Mouse (Mus musculus) small intestine, adult 2 months (tissue): ENCODE measurements around the gene Mmp25. TPM values are rescaled to one million over a fixed set of nuclear protein-coding genes. Genes with fewer than 3 reads are reported as not detected.
A peak's percentile ranks its signal among the peaks of the same experiment; 100 is the strongest.
"Not testable (repeated sequence)": the region's sequence is repeated elsewhere in the genome, so short reads cannot be mapped to it uniquely, and the experiment has no call there.

Source experiments
- H3K27ac ChIP-seq: fragments of 200-500 bp; 2 replicates; pipeline ENCODE4 v1.5.1; 2012; ENCODE audit warnings: low read depth, low read length, control low read depth, inconsistent platforms; ENCODE audit not compliant: insufficient read depth
- H3K27me3 ChIP-seq: fragments of 200-500 bp; 2 replicates; pipeline ENCODE4 v1.6.1; 2012; ENCODE audit warnings: mild to moderate bottlenecking, moderate library complexity, low read length, inconsistent platforms; ENCODE audit not compliant: control insufficient read depth, insufficient read depth
- H3K36me3 ChIP-seq: fragments of 200-500 bp; 2 replicates; pipeline ENCODE4 v1.6.1; 2012; ENCODE audit warnings: mild to moderate bottlenecking, low read length, control low read depth, inconsistent platforms; ENCODE audit not compliant: control insufficient read depth, insufficient read depth
- H3K4me1 ChIP-seq: fragments of 200-500 bp; 2 replicates; pipeline ENCODE4 v1.6.1; 2012; ENCODE audit warnings: low read length, inconsistent platforms, mixed read lengths; ENCODE audit not compliant: control insufficient read depth, insufficient read depth, insufficient read length
- H3K4me3 ChIP-seq: fragments of 200-500 bp; 2 replicates; pipeline ENCODE4 v1.5.1; 2012; ENCODE audit warnings: low read depth, mild to moderate bottlenecking, control low read depth, inconsistent platforms, low read length, moderate library complexity
- CTCF ChIP-seq: fragments of 200-500 bp; IDR thresholded peaks from 2 replicates; pipeline ENCODE4 v1.5.1; 2012; ENCODE audit warnings: low read depth, mild to moderate bottlenecking, control low read depth, inconsistent platforms, low read length, moderate library complexity, mixed read lengths; ENCODE audit not compliant: insufficient replicate concordance, insufficient read length; ENCODE audit errors: extremely low read depth
- POLR2A ChIP-seq: fragments of 200-500 bp; IDR thresholded peaks from 2 replicates; pipeline ENCODE4 v1.6.1; 2012; ENCODE audit warnings: low read depth, mild to moderate bottlenecking, control low read depth, inconsistent platforms, low read length, moderate library complexity
- WGBS: fragments of 180-500 bp; shearing (Covaris S2); methylation state at CpG from one replicate; pipeline ENCODE4 v1.1.7; 2018; 5-methylcytosine and 5-hydroxymethylcytosine counted together
- polyA plus RNA-seq: library from polyadenylated mRNA; depleted of rRNA; stranded (reverse); fragments of >200 nt; gene quantifications from 2 replicates; pipeline ENCODE4 v1.2.3, GENCODE M21; 2012

Mmp25 gene
- polyA plus RNA-seq, 1 experiment, result 1.5 TPM

- Histone ChIP-seq H3K27ac (no peak within 1 kb of the TSS), H3K4me1 (peaks cover 2% of the 10 kb centered on the region; the same call in 1 of the 2 replicates), H3K36me3 (no peaks in the 10 kb centered on the region), H3K4me3 (no peak within 1 kb of the TSS), H3K27me3 (no peaks in the 10 kb centered on the region)
- WGBS, result 85% methylated on average over 15 of the region's 15 CpGs
- no peak for TF ChIP-seq CTCF
- no peak for TF ChIP-seq POLR2A
Measured at GRCm38 (mm10) chr17:23600641-23601622, 44.1 kb downstream of the Mmp25 start, which contains the start of gene Zscan10. Gene Zscan10, plus strand, starts transcription at chr17:23600856.

- H3K4me3 ChIP-seq, result peak overlapping the region; percentile 61
- peak overlapping the region; percentile 21 for H3K27ac ChIP-seq
- no peaks in the 10 kb centered on the region for H3K36me3 ChIP-seq
- no peaks in the 10 kb centered on the region for H3K27me3 ChIP-seq
- WGBS, result 11% methylated on average over 7 of the region's 7 CpGs
- TF ChIP-seq CTCF, result no peak
- no peak for TF ChIP-seq POLR2A
- H3K4me1 ChIP-seq, result peaks cover 2% of the 10 kb centered on the region; the same call in 1 of the 2 replicates
Measured at GRCm38 (mm10) chr17:23599605-23600063, 45.4 kb downstream of the Mmp25 start.

- Histone ChIP-seq H3K4me1 (peaks cover 2% of the 10 kb centered on the region; the same call in 1 of the 2 replicates), H3K4me3 (peak within 1 kb of the TSS; percentile 61), H3K36me3 (no peaks in the 10 kb centered on the region), H3K27me3 (no peaks in the 10 kb centered on the region), H3K27ac (peak within 1 kb of the TSS; percentile 42)
- TF ChIP-seq POLR2A (peak; percentile 91), CTCF (no peak)
- 2% methylated on average over 29 of the region's 31 CpGs for WGBS
Measured at GRCm38 (mm10) chr17:23598582-23599552, 46.2 kb downstream of the Mmp25 start, which contains the start of gene Zfp13. Gene Zfp13, minus strand, starts transcription at chr17:23599487.

GRCm38 (mm10) chr17:23595139-23595538, 49.9 kb downstream of the Mmp25 start:
- not testable (repeated sequence) for H3K27me3 ChIP-seq, H3K4me1 ChIP-seq, H3K36me3 ChIP-seq, H3K4me3 ChIP-seq, H3K27ac ChIP-seq
- 83% methylated on average over 4 of the region's 4 CpGs for WGBS

GRCm38 (mm10) chr17:23592926-23593300, 52.2 kb downstream of the Mmp25 start:
- TF ChIP-seq CTCF (no peak), POLR2A (no peak)
- H3K36me3 ChIP-seq, result no peaks in the 10 kb centered on the region
- no peaks in the 10 kb centered on the region for H3K4me1 ChIP-seq
- 5% methylated on average over 13 of the region's 13 CpGs for WGBS
- peak overlapping the region; percentile 72 for H3K4me3 ChIP-seq
- peak overlapping the region; percentile 31; the same call in 1 of the 2 replicates for H3K27ac ChIP-seq
- no peaks in the 10 kb centered on the region for H3K27me3 ChIP-seq

- no peaks in the 10 kb centered on the region for H3K36me3 ChIP-seq
- TF ChIP-seq POLR2A (peak; percentile 45; the same call in 1 of the 2 replicates), CTCF (no peak)
- no peaks in the 10 kb centered on the region for H3K27me3 ChIP-seq
- peak overlapping the region; percentile 72 for H3K4me3 ChIP-seq
- WGBS, result 7% methylated on average over 34 of the region's 34 CpGs
- peak overlapping the region; percentile 31; the same call in 1 of the 2 replicates for H3K27ac ChIP-seq
- no peaks in the 10 kb centered on the region for H3K4me1 ChIP-seq
Measured at GRCm38 (mm10) chr17:23592208-23592925, 52.7 kb downstream of the Mmp25 start.
